Mouse (Mus musculus) layer of hippocampus, adult 2 months (tissue): Measurements from ENCODE around the gene Map1lc3b. TPM values are rescaled to one million over a fixed set of nuclear protein-coding genes. Genes with fewer than 3 reads are reported as not detected.

Experiments
- DNase-seq, 2 experiments: peaks; one replicate each; pipeline ENCODE4 v3.0.0; 2022; ENCODE audit warnings: low spot score in 2 of 2
- H3K27ac ChIP-seq: fragments of 200-600 bp; 2 replicates; pipeline ENCODE4 v1.8.1; 2022
- H3K4me3 ChIP-seq: fragments of 200-600 bp; 2 replicates; pipeline ENCODE4 v1.8.1; 2022; ENCODE audit warnings: mild to moderate bottlenecking
- CTCF ChIP-seq: fragments of 200-600 bp; conservative IDR thresholded peaks from 2 replicates; pipeline ENCODE4 v1.8.1; 2022; ENCODE audit warnings: antibody characterized with exemption, mild to moderate bottlenecking, moderate library complexity
- total RNA-seq, 2 experiments: library from RNA; stranded (reverse); gene quantifications; 2 replicates each; pipeline ENCODE4 v1.2.3; 2021

Gene Map1lc3b
- total RNA-seq, 2 experiments from 2014 or later = 166 to 172 TPM

DNA sequence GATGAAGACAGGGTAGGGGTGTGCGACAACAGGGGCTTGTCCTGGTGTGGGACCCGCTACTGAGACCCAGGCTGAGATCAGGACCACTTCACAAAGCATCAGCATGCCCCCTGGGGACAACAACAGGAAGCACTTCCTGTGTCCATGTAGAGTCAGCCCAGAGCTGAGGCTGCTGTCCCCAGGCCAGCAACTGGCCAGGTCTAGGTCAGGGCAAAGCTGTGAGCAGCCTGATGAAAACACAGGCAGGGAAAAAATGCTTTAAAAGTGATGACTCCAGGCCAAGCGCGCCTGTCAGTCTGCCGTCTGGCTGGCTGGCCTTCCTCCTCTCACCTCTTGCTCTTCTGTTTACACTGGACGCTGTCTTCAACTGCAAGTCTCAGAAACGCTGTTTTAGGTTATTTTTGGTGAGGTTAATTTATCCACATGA lies 41.5 kb downstream of the Map1lc3b start:
- H3K27ac ChIP-seq = peak overlapping the region; percentile 53
- H3K4me3 ChIP-seq = no peak overlapping the region
- DNase-seq = no peak
- peak; percentile 26; the same call in 1 of the 2 replicates for TF ChIP-seq CTCF

DNA sequence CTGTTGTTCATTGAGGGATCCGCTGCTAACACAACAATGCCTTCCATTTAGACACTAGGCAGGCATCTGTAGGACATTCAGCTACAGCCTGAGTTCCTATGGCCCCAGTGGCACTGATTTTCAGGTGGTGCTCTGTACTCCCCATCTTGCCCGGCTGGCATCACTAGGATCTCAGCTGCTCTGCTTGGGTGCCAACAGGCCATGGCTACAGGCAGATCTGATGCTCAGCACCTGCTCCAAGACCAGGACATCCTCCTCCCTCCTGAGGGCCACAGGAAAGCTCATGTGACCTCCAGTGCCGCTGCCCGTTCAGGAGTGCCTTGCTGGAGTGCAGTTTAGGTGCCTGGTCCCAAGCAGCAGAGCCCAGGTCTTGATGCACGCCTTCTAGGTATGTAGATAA lies 42.2 kb downstream of the Map1lc3b start:
- no peak for TF ChIP-seq CTCF
- Histone ChIP-seq H3K27ac (peak overlapping the region; percentile 44; the same call in 1 of the 2 replicates), H3K4me3 (no peak overlapping the region)
- no peak for DNase-seq

GRCm38 (mm10) chr8:121635534-121635933 lies 45.4 kb downstream of the Map1lc3b start:
- Histone ChIP-seq H3K4me3 (no peak overlapping the region), H3K27ac (peak overlapping the region; percentile 51; the same call in 1 of the 2 replicates)
- TF ChIP-seq CTCF = peak; percentile 23; the same call in 1 of the 2 replicates
- DNase-seq = no peak

GRCm38 (mm10) chr8:121636180-121636579 lies 46.0 kb downstream of the Map1lc3b start:
- TF ChIP-seq CTCF = no peak
- no peak for DNase-seq

GRCm38 (mm10) chr8:121642804-121643203 lies 52.6 kb downstream of the Map1lc3b start:
- H3K4me3 ChIP-seq = no peak overlapping the region
- H3K27ac ChIP-seq = peak overlapping the region; percentile 56
- DNase-seq = no peak
- no peak for TF ChIP-seq CTCF

More at GRCm38 (mm10) chr8:121636180-121636579, 46.0 kb downstream of the Map1lc3b start:
- Histone ChIP-seq H3K4me3 (no peak overlapping the region), H3K27ac (peak overlapping the region; percentile 51; the same call in 1 of the 2 replicates)

GRCm38 (mm10) chr8:121643384-121643783 lies 53.2 kb downstream of the Map1lc3b start:
- Histone ChIP-seq H3K27ac (peak overlapping the region; percentile 56), H3K4me3 (peak overlapping the region; percentile 9; the same call in 1 of the 2 replicates)
- TF ChIP-seq CTCF = no peak
- no peak for DNase-seq

- no peak for DNase-seq
- Histone ChIP-seq H3K4me3 (no peak overlapping the region; the same call in 1 of the 2 replicates), H3K27ac (peak overlapping the region; percentile 39; the same call in 1 of the 2 replicates)
- TF ChIP-seq CTCF = no peak
Measured at GRCm38 (mm10) chr8:121647511-121648215, 57.5 kb downstream of the Map1lc3b start.

Other genes starting within 250 kb of the Map1lc3b start
- not detected for gene 1700018B08Rik, start 46.0 kb upstream of the Map1lc3b start, total RNA-seq
- 100 to 1,000 TPM; 110 to 116 TPM for gene Fbxo31, start 11.6 kb upstream of the Map1lc3b start, total RNA-seq
- 10 to 100 TPM; 92.5 to 93.2 TPM for gene Zcchc14, start 62.5 kb downstream of the Map1lc3b start, total RNA-seq
- 100 to 1,000 TPM; 318 to 346 TPM for gene Jph3, start 139.3 kb downstream of the Map1lc3b start, total RNA-seq
- gene Klhdc4, start 239.2 kb downstream of the Map1lc3b start, total RNA-seq = 10 to 100 TPM; 28.5 to 36.2 TPM